Mouse (Mus musculus): ENCODE results near the gene Clip3. TPM values are rescaled to one million over a fixed set of nuclear protein-coding genes. Genes with fewer than 3 reads are reported as not detected.

The Clip3 gene
- polyA plus RNA-seq, 1 experiment = 6.6 TPM

DNA sequence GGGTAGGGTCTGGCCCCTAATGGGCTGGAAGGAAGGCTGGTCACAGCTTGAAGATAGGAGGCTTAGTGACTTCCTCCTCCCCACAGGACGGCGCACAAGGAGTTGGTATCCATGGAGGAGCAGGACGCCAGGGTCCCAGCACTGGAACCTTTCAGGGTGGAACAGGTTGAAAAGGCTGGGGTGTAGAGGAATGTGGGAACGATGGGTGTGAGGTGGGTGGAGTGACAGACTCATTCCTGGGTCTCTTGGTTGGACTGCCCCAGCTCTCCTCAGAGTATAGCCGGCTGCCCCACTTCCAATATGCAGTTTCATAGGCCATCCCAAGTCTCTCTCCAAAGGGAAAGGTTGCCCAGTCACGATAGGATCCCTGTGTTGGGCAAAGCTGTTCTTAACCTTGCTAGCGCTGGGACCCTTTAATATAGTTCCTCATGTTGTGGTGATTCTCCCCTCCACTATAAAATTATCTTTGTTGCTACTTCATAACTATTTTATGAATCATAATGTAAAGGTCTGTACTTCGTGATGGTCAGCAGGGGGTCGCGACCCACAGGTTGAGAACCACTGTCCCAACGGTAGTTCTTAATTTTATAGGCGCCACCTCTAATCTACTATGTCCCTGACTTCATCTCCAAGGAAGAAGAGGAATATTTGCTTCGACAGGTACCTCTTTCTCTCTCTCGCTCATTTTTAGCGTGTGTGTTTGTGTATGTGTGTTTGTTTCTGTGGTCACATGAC is 18.0 kb downstream of the Clip3 start:
- no peak overlapping the region for H3K27ac ChIP-seq (ENCODE audit: control insufficient read depth, insufficient read depth, low read depth, low read length)
- peaks cover 22% of the 10 kb centered on the region for H3K4me1 ChIP-seq (ENCODE audit: control insufficient read depth, insufficient read depth, low read length)
- H3K4me3 ChIP-seq (ENCODE audit: control insufficient read depth, low read depth, low read length) = peak overlapping the region; percentile 81
- TF ChIP-seq CTCF (IDR thresholded peaks at IDR 0.05; ENCODE audit: control insufficient read depth, insufficient read depth, insufficient replicate concordance, low read depth, low read length) (no peak), POLR2A (IDR thresholded peaks at IDR 0.05; ENCODE audit: control insufficient read depth, low read depth, low read length) (no peak)
- H3K27me3 ChIP-seq (ENCODE audit: control insufficient read depth, insufficient read depth, low read length) = no peaks in the 10 kb centered on the region
- H3K36me3 ChIP-seq (ENCODE audit: control insufficient read depth, insufficient read depth, low read length) = no peaks in the 10 kb centered on the region

DNA sequence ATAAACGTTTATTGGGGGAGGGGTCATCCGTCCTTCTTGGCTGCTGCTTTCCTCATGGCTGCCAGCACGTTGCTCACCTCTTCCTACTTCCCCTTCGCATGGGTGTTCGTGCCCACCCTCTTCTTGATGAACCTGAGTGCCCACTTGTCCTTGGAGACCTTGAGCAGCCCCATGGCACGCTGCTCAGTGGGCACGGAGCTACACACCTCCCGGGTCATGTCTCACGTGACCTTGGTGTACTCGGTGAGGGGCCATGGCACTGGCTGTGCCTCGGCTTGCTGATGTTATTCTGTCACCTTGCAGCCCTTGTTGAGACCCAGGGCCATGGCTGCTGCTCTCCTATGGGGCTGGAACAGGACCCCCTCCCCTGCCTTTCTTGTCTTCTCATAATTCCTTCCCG is 18.6 kb downstream of the Clip3 start:
- Histone ChIP-seq H3K4me1 (ENCODE audit: control insufficient read depth, insufficient read depth, low read length) (peaks cover 22% of the 10 kb centered on the region), H3K27me3 (ENCODE audit: control insufficient read depth, insufficient read depth, low read length) (no peaks in the 10 kb centered on the region), H3K4me3 (ENCODE audit: control insufficient read depth, low read depth, low read length) (no peak overlapping the region), H3K36me3 (ENCODE audit: control insufficient read depth, insufficient read depth, low read length) (no peaks in the 10 kb centered on the region), H3K27ac (ENCODE audit: control insufficient read depth, insufficient read depth, low read depth, low read length) (no peak overlapping the region)
- TF ChIP-seq POLR2A (IDR thresholded peaks at IDR 0.05; ENCODE audit: control insufficient read depth, low read depth, low read length) = no peak
- no peak for TF ChIP-seq CTCF (IDR thresholded peaks at IDR 0.05; ENCODE audit: control insufficient read depth, insufficient read depth, insufficient replicate concordance, low read depth, low read length)

DNA sequence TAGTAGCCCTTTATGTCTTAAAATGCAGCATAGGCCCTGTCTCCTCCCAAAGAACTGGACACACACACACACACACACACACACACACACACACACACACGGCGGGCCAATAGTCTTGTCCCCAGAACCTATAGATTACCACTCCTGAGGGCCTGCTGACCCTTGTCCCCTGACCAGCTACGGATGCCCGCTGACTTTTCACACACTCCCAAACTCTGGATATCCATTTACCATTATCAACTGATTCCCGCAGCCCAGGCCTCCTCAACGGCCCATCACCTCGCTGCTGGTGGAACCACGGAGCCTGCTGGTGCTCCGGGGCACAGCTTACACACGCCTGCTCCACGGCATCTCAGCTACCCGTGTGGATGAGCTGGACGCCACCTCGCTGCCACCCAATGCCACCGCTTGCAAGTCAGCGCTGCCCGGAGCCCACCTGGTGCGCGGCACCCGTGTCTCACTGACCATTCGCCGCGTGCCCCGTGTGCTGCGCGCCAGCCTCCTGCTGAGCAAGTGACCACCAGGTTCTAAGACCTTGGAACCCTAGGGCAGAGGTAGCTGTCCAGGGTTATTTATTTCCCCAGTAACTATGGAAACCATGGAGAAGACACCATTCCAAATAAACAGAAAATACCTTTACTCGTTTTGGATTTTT is 22.3 kb downstream of the Clip3 start:
- no peaks in the 10 kb centered on the region for H3K36me3 ChIP-seq (ENCODE audit: control insufficient read depth, insufficient read depth, low read length)
- no peak overlapping the region for H3K4me3 ChIP-seq (ENCODE audit: control insufficient read depth, low read depth, low read length)
- no peak overlapping the region for H3K27ac ChIP-seq (ENCODE audit: control insufficient read depth, insufficient read depth, low read depth, low read length)

DNA sequence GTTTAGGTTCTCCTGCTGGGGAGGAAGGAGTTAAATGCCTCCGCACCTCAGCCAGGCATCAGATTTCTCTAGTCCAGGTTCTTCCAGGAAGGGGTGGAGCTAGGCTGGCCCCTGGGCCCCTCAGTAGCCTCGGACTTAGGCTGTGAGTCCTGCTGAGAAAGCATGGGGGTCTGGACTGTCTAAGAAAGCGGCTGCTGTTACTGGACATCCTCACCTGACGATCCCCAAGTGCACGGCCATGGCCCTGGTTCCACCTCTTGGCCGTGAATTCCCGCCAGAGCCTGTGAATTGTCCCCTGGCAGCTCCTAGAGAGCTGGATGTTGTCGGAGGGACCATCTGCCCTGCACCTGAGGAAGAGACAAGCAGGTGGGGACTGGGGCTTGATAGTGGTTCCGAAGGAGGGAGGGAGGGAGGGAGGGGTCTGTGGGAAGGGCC is 23.2 kb downstream of the Clip3 start, which contains the start of gene Syne4:
Gene Syne4 (plus strand): TSS at position 87 of the 435 bp plus-strand sequence.
- Histone ChIP-seq H3K4me1 (ENCODE audit: control insufficient read depth, insufficient read depth, low read length) (peaks cover 7% of the 10 kb centered on the region), H3K4me3 (ENCODE audit: control insufficient read depth, low read depth, low read length) (no peak within 1 kb of the TSS), H3K27ac (ENCODE audit: control insufficient read depth, insufficient read depth, low read depth, low read length) (no peak within 1 kb of the TSS), H3K36me3 (ENCODE audit: control insufficient read depth, insufficient read depth, low read length) (no peaks in the 10 kb centered on the region), H3K27me3 (ENCODE audit: control insufficient read depth, insufficient read depth, low read length) (no peaks in the 10 kb centered on the region)
- TF ChIP-seq CTCF (IDR thresholded peaks at IDR 0.05; ENCODE audit: control insufficient read depth, insufficient read depth, insufficient replicate concordance, low read depth, low read length) = no peak
- TF ChIP-seq POLR2A (IDR thresholded peaks at IDR 0.05; ENCODE audit: control insufficient read depth, low read depth, low read length) = no peak

More for the DNA sequence above, 22.3 kb downstream of the Clip3 start:
- no peak for TF ChIP-seq POLR2A (IDR thresholded peaks at IDR 0.05; ENCODE audit: control insufficient read depth, low read depth, low read length)
- TF ChIP-seq CTCF (IDR thresholded peaks at IDR 0.05; ENCODE audit: control insufficient read depth, insufficient read depth, insufficient replicate concordance, low read depth, low read length) = no peak
- H3K27me3 ChIP-seq (ENCODE audit: control insufficient read depth, insufficient read depth, low read length) = no peaks in the 10 kb centered on the region
- peaks cover 15% of the 10 kb centered on the region for H3K4me1 ChIP-seq (ENCODE audit: control insufficient read depth, insufficient read depth, low read length)

DNA sequence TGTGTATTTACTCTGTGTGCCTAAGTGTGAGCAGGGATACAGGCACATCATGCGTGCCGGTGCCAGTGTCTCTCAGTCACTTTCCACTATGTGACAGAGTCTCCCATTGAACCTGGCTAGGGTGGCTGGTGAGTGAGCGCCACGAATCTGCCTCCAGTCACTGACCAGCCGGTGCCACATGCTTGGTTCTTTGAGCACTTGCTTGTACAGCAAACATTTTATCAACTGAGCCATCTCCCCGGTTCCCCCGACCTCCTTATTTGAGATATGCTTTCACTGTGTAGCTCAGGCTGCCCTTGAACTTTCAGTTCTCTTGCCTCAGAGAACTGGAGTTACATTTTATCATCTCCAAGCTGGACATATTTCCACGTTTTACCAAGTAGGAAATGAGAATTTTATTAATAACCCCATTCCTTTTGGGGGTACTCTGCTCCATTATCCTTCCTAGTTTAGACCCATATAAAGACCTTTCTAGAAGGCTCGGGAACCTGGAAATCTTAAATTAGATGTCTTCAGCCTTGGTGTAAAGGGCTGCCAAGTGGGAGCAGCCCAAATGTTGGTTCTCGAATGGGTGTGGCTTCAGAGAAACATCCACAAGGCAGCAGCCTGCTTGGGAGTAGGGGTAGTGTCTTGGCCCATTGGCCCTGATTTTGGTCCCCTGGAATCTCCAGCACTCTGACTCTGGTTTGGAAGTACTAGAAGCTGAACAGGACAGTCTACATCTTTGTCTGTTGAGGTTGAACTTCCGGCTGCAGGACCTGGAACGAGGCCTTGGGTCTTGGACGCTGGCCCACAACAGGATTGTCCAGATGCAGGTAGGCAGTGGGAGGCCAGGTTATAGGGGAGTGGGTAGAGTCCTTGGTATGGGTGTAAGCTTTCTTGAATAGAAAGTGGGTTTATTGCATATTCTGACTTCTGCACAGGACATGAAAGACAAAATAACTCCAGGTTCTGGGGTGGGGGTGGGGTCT is 24.3 kb downstream of the Clip3 start:
- Histone ChIP-seq H3K27ac (ENCODE audit: control insufficient read depth, insufficient read depth, low read depth, low read length) (no peak overlapping the region), H3K27me3 (ENCODE audit: control insufficient read depth, insufficient read depth, low read length) (no peaks in the 10 kb centered on the region), H3K36me3 (ENCODE audit: control insufficient read depth, insufficient read depth, low read length) (no peaks in the 10 kb centered on the region), H3K4me1 (ENCODE audit: control insufficient read depth, insufficient read depth, low read length) (peaks cover 3% of the 10 kb centered on the region), H3K4me3 (ENCODE audit: control insufficient read depth, low read depth, low read length) (no peak overlapping the region)
- TF ChIP-seq POLR2A (IDR thresholded peaks at IDR 0.05; ENCODE audit: control insufficient read depth, low read depth, low read length) (no peak), CTCF (IDR thresholded peaks at IDR 0.05; ENCODE audit: control insufficient read depth, insufficient read depth, insufficient replicate concordance, low read depth, low read length) (no peak)

DNA sequence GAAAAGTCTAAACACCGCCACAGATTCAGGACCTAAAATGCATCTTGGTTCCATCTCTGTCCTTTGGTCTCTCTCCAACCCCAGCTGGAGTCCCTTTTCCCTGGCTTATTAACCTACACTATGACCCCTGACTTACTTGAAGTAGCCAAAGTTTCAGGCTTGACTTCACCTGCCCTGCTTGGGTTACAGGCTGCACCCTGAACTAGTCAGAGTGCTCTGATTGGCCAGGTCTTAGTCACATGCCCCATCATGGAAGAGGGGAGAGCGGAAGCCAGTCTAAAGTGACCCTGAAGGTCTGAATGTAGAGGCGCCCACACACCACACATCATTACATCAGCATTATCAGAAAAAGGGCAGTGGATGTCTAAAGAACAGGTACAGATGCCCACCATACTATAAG is 26.6 kb downstream of the Clip3 start:
- Histone ChIP-seq H3K4me3 (ENCODE audit: control insufficient read depth, low read depth, low read length) (no peak overlapping the region), H3K36me3 (ENCODE audit: control insufficient read depth, insufficient read depth, low read length) (no peaks in the 10 kb centered on the region), H3K27me3 (ENCODE audit: control insufficient read depth, insufficient read depth, low read length) (no peaks in the 10 kb centered on the region), H3K27ac (ENCODE audit: control insufficient read depth, insufficient read depth, low read depth, low read length) (no peak overlapping the region), H3K4me1 (ENCODE audit: control insufficient read depth, insufficient read depth, low read length) (peaks cover 8% of the 10 kb centered on the region)
- TF ChIP-seq POLR2A (IDR thresholded peaks at IDR 0.05; ENCODE audit: control insufficient read depth, low read depth, low read length) (no peak), CTCF (IDR thresholded peaks at IDR 0.05; ENCODE audit: control insufficient read depth, insufficient read depth, insufficient replicate concordance, low read depth, low read length) (no peak)
